Mouse (Mus musculus): ENCODE results near the gene Opcml.

- TF ChIP-seq CTCF (IDR thresholded peaks at IDR 0.05; ENCODE audit: control insufficient read depth, insufficient read depth, insufficient read length) (no peak), MYOD1 (IDR thresholded peaks at IDR 0.05; ENCODE audit: control insufficient read depth, insufficient read length, low read depth) (no peak), MAX (IDR thresholded peaks at IDR 0.05) (no peak)
Measured at GRCm38 (mm10) chr9:28160953-28161352, 370.4 kb downstream of the Opcml start.
